Mouse (Mus musculus): ENCODE measurements at regions not wholly inside any gene's neighbourhood (a gene's known extent, or its start where the extent isn't known, plus 50 kb on each side); places are given as distances from the start of the nearest gene placed in this dataset.

DNA sequence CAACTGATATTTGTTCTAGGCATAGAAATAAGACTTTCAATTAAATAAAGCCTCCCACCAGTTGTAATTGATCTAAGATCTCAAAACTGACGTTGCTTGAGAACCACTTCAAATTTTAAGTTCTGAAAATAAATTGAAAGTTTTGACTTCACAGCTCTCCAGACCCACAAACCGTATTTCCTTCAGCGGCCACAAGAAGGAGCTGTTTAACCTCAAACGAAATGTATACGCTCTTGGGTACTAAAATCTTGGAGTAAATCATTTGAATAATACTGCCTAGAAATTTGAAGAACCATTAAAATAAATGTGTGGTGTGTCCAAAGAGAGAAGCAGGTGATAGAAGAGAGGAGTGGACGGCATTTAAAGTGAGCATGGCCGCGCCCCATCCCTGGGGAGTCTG is 120.2 kb upstream of the Spata13 start:
- no peak for TF ChIP-seq POLR2A (IDR thresholded peaks at IDR 0.05; ENCODE audit: low read depth, low read length)
- 0 out of 2 replicates have a peak, but pooled peaks have one; percentile 21 for TF ChIP-seq CTCF (IDR thresholded peaks at IDR 0.05; ENCODE audit: extremely low read depth, insufficient read length, insufficient replicate concordance, low read depth, low read length)
